Mouse (Mus musculus) left cerebral cortex, adult 8-10 months (tissue): Measurements from ENCODE around the gene Gm10277. TPM values are rescaled to one million over a fixed set of nuclear protein-coding genes. Genes with fewer than 3 reads are reported as not detected.

ENCODE experiments used
- DNase-seq, 2 experiments: peaks; one replicate each; pipeline ENCODE4 v3.0.0; 2022; ENCODE audit warnings: low spot score in 2 of 2
- total RNA-seq, 4 experiments: library from RNA; stranded (reverse); gene quantifications; 2 replicates each; pipeline ENCODE4 v1.2.4; 2022

Gene Gm10277
- not detected for total RNA-seq

- no peak for DNase-seq
Observed at GRCm38 (mm10) chr11:77787707-77788106, at the start of gene Gm10277. Gm10277 (minus strand) TSS chr11:77787747.

GRCm38 (mm10) chr11:77836751-77837150, 49.2 kb upstream of the Gm10277 start:
- DNase-seq: no peak

- DNase-seq: no peak
Observed at GRCm38 (mm10) chr11:77836290-77836689, 48.7 kb upstream of the Gm10277 start.

GRCm38 (mm10) chr11:77835109-77835508, 47.6 kb upstream of the Gm10277 start:
- DNase-seq: no peak

- DNase-seq: no peak
Observed at GRCm38 (mm10) chr11:77832541-77832940, 45.0 kb upstream of the Gm10277 start.

GRCm38 (mm10) chr11:77830875-77831274, 43.3 kb upstream of the Gm10277 start:
- DNase-seq: no peak

GRCm38 (mm10) chr11:77829043-77829841, 41.7 kb upstream of the Gm10277 start:
- no peak for DNase-seq

GRCm38 (mm10) chr11:77828163-77828562, 40.6 kb upstream of the Gm10277 start:
- DNase-seq: no peak

GRCm38 (mm10) chr11:77827241-77827995, 39.9 kb upstream of the Gm10277 start:
- peak in 1 of 2 experiments; percentile 61 for DNase-seq

- no peak for DNase-seq
Observed at GRCm38 (mm10) chr11:77826311-77826710, 38.8 kb upstream of the Gm10277 start.

GRCm38 (mm10) chr11:77825853-77826252, 38.3 kb upstream of the Gm10277 start:
- DNase-seq: peak in 1 of 2 experiments; percentile 67

GRCm38 (mm10) chr11:77822781-77823180, 35.2 kb upstream of the Gm10277 start:
- DNase-seq: no peak

GRCm38 (mm10) chr11:77821648-77822047, 34.1 kb upstream of the Gm10277 start:
- DNase-seq: no peak

GRCm38 (mm10) chr11:77816003-77816402, 28.5 kb upstream of the Gm10277 start:
- no peak for DNase-seq

- no peak for DNase-seq
Observed at GRCm38 (mm10) chr11:77813969-77814368, 26.4 kb upstream of the Gm10277 start.

GRCm38 (mm10) chr11:77810018-77810417, 22.5 kb upstream of the Gm10277 start:
- DNase-seq: no peak

GRCm38 (mm10) chr11:77809215-77809614, 21.7 kb upstream of the Gm10277 start:
- no peak for DNase-seq

GRCm38 (mm10) chr11:77808051-77808465, 20.5 kb upstream of the Gm10277 start:
- DNase-seq: no peak

GRCm38 (mm10) chr11:77806855-77807254, 19.3 kb upstream of the Gm10277 start:
- DNase-seq: no peak

GRCm38 (mm10) chr11:77806218-77806617, 18.7 kb upstream of the Gm10277 start:
- no peak for DNase-seq

- no peak for DNase-seq
Observed at GRCm38 (mm10) chr11:77802341-77802865, 14.9 kb upstream of the Gm10277 start.
